ENCODE assay signal across 7 mouse cellular contexts in genomic region chr19:6016532-6016931, GRCm38 (mm10). TPM values are rescaled to one million over a fixed set of nuclear protein-coding genes. Genes with fewer than 3 reads are reported as not detected.
DNase-seq lines count a peak whose midpoint lies in the region; ATAC-seq and TF ChIP-seq lines count a peak whose summit lies in the region.

No protein-coding gene starts in this region.

- ATAC-seq in G1E (ENCODE audit: extremely low read depth, insufficient number of reproducible peaks, low FRiP score, poor library complexity, severe bottlenecking), result no peak
- no peak for ATAC-seq in midbrain, postnatal 0 days (ENCODE audit: low FRiP score)
- ATAC-seq in erythroid progenitor cell, adult 5-6 weeks (replicated peaks; ENCODE audit: low FRiP score, poor library complexity, severe bottlenecking), result no peak

- peak overlapping the region; percentile 88; the same call in 1 of the 2 replicates for H3K4me2 ChIP-seq in midbrain, postnatal 0 days (ENCODE audit: low read depth, low read length, poor library complexity, severe bottlenecking)

- peaks cover 32% of the 10 kb centered on the region for H3K36me3 ChIP-seq in G1E (replicated peaks)
- H3K36me3 ChIP-seq in midbrain, postnatal 0 days (ENCODE audit: insufficient read depth, low read length), result no peaks in the 10 kb centered on the region

- no peaks in the 10 kb centered on the region for H3K27me3 ChIP-seq in G1E (ENCODE audit: insufficient read depth, low read length)
- peaks cover 5% of the 10 kb centered on the region; the same call in 1 of the 2 replicates for H3K27me3 ChIP-seq in midbrain, postnatal 0 days (ENCODE audit: insufficient read depth, low read length)

- TF ChIP-seq CTCF in G1E (IDR thresholded peaks at IDR 0.05; ENCODE audit: low read depth, low read length), result no peak; the same call in 1 of the 2 replicates
- TF ChIP-seq CTCF in midbrain, postnatal 0 days (IDR thresholded peaks at IDR 0.05), result peak; percentile 55

- WGBS in midbrain, postnatal 0 days, result 51% methylated on average over 7 of the region's 7 CpGs

- peak overlapping the region; percentile 83 for H3K4me3 ChIP-seq in G1E (ENCODE audit: low read depth, low read length)
- no peak overlapping the region for H3K4me3 ChIP-seq in midbrain, postnatal 0 days (ENCODE audit: low read depth, low read length)

- no peak overlapping the region for H3K27ac ChIP-seq in midbrain, postnatal 0 days (ENCODE audit: low read depth, low read length)

- H3K9ac ChIP-seq in midbrain, postnatal 0 days (replicated peaks; ENCODE audit: low read length, poor library complexity, severe bottlenecking), result no peak overlapping the region

- H3K4me1 ChIP-seq in G1E (ENCODE audit: insufficient read depth, low read depth, low read length), result peaks cover 83% of the 10 kb centered on the region
- 0 out of 2 replicates have a peak, but pooled peaks cover 7% of the 10 kb centered on the region for H3K4me1 ChIP-seq in midbrain, postnatal 0 days (ENCODE audit: insufficient read depth, low read length)

- DNase-seq in layer of hippocampus, adult 9-11 months, result peak; percentile 15
- no peak for DNase-seq in layer of hippocampus, postnatal 25 days (ENCODE audit: extremely low spot score in 1 of 2, low spot score in 1 of 2)
- DNase-seq in G1E (ENCODE audit: low spot score), result peak; percentile 14
- peak; percentile 38 for DNase-seq in embryo, embryonic 11 days
- peak; percentile 49 for DNase-seq in midbrain, postnatal 0 days (ENCODE audit: low spot score)
- no peak for DNase-seq in left cerebral cortex, adult 8-10 months (ENCODE audit: low spot score in 2 of 2)

- no peaks in the 10 kb centered on the region for H3K9me3 ChIP-seq in G1E (replicated peaks)
- no peaks in the 10 kb centered on the region for H3K9me3 ChIP-seq in midbrain, postnatal 0 days (ENCODE audit: low read length)

RNA-seq across cellular contexts. Expression of gene Capn1, which starts 0.8 kb away (rescaled TPM):
- 10 to 100 TPM; 20.5 to 21.9 TPM for total RNA-seq in layer of hippocampus, postnatal 25 days (2021)
- total RNA-seq in G1E (2014; fragmentation: Nextera tagmentation), result 38.5 and 40.9 TPM in 2 replicates
- total RNA-seq in G1E (2017), result 55.5 and 56.5 TPM in 2 replicates
- polyA plus RNA-seq in G1E (2012), result 140 and 168 TPM in 2 replicates
- total RNA-seq in midbrain, postnatal 0 days (2014; rRNA removed), result 7.9 and 13.2 TPM in 2 replicates
- polyA plus RNA-seq in midbrain, postnatal 0 days (2015; fragmentation: Nextera tagmentation; extraction: Ambion mirVana), result 3.3 and 3.9 TPM in 2 replicates
- 38.1 and 49.7 TPM in 2 replicates for total RNA-seq in erythroid progenitor cell, adult 5-6 weeks (2015; ENCODE audit: low replicate concordance)
- 63.8 and 64.3 TPM in 2 replicates for total RNA-seq in erythroid progenitor cell, adult 5-6 weeks (2017; ENCODE audit: low replicate concordance)
- total RNA-seq in left cerebral cortex, adult 8-10 months (2022), result 10 to 100 TPM; 25.6 to 31.5 (median 28.0) TPM

RNA-seq across cellular contexts. Expression of gene Syvn1, which starts 29.8 kb away (rescaled TPM):
- total RNA-seq in layer of hippocampus, postnatal 25 days (2021), result 10 to 100 TPM; 41.8 to 45.7 TPM
- total RNA-seq in G1E (2014; fragmentation: Nextera tagmentation), result 27.0 and 39.7 TPM in 2 replicates
- total RNA-seq in G1E (2017), result 4.8 and 5.9 TPM in 2 replicates
- polyA plus RNA-seq in G1E (2012), result 78.2 and 84.1 TPM in 2 replicates
- 27.8 and 36.3 TPM in 2 replicates for total RNA-seq in midbrain, postnatal 0 days (2014; rRNA removed)
- 34.6 and 34.8 TPM in 2 replicates for polyA plus RNA-seq in midbrain, postnatal 0 days (2015; fragmentation: Nextera tagmentation; extraction: Ambion mirVana)
- total RNA-seq in erythroid progenitor cell, adult 5-6 weeks (2015; ENCODE audit: low replicate concordance), result 29.3 and 45.8 TPM in 2 replicates
- total RNA-seq in erythroid progenitor cell, adult 5-6 weeks (2017; ENCODE audit: low replicate concordance), result 16.8 and 20.8 TPM in 2 replicates
- total RNA-seq in left cerebral cortex, adult 8-10 months (2022), result 10 to 100 TPM; 35.7 to 40.3 (median 37.6) TPM

RNA-seq across cellular contexts. Expression of gene Slc22a20, which starts 30.6 kb away (rescaled TPM):
- total RNA-seq in layer of hippocampus, postnatal 25 days (2021), result not detected
- not detected in 2 replicates for total RNA-seq in G1E (2014; fragmentation: Nextera tagmentation)
- not detected in 2 replicates for total RNA-seq in G1E (2017)
- not detected in 2 replicates for polyA plus RNA-seq in G1E (2012)
- not detected in 2 replicates for total RNA-seq in midbrain, postnatal 0 days (2014; rRNA removed)
- polyA plus RNA-seq in midbrain, postnatal 0 days (2015; fragmentation: Nextera tagmentation; extraction: Ambion mirVana), result not detected in 2 replicates
- not detected in 2 replicates for total RNA-seq in erythroid progenitor cell, adult 5-6 weeks (2015; ENCODE audit: low replicate concordance)
- total RNA-seq in erythroid progenitor cell, adult 5-6 weeks (2017; ENCODE audit: low replicate concordance), result not detected in 2 replicates
- not detected for total RNA-seq in left cerebral cortex, adult 8-10 months (2022)

RNA-seq across cellular contexts. Expression of gene Mrpl49, which starts 41.1 kb away (rescaled TPM):
- total RNA-seq in layer of hippocampus, postnatal 25 days (2021), result 10 to 100 TPM; 43.1 to 47.4 TPM
- total RNA-seq in G1E (2014; fragmentation: Nextera tagmentation) (46.6 and 51.6 TPM in 2 replicates), G1E (2017) (46.9 and 52.4 TPM in 2 replicates)
- polyA plus RNA-seq in G1E (2012), result 41.8 and 46.8 TPM in 2 replicates
- 34.7 and 37.3 TPM in 2 replicates for total RNA-seq in midbrain, postnatal 0 days (2014; rRNA removed)
- 50.0 and 55.8 TPM in 2 replicates for polyA plus RNA-seq in midbrain, postnatal 0 days (2015; fragmentation: Nextera tagmentation; extraction: Ambion mirVana)
- 27.2 and 31.4 TPM in 2 replicates for total RNA-seq in erythroid progenitor cell, adult 5-6 weeks (2015; ENCODE audit: low replicate concordance)
- total RNA-seq in erythroid progenitor cell, adult 5-6 weeks (2017; ENCODE audit: low replicate concordance), result 13.0 and 40.8 TPM in 2 replicates
- total RNA-seq in left cerebral cortex, adult 8-10 months (2022), result 10 to 100 TPM; 42.7 to 55.2 (median 44.9) TPM

RNA-seq across cellular contexts. Expression of gene Fau, which starts 41.1 kb away (rescaled TPM):
- 100 to 1,000 TPM; 588 to 687 TPM for total RNA-seq in layer of hippocampus, postnatal 25 days (2021)
- total RNA-seq in G1E (2014; fragmentation: Nextera tagmentation) (3,086 and 3,502 TPM in 2 replicates), G1E (2017) (2,639 and 2,986 TPM in 2 replicates)
- 5,636 and 5,712 TPM in 2 replicates for polyA plus RNA-seq in G1E (2012)
- 494 and 628 TPM in 2 replicates for total RNA-seq in midbrain, postnatal 0 days (2014; rRNA removed)
- polyA plus RNA-seq in midbrain, postnatal 0 days (2015; fragmentation: Nextera tagmentation; extraction: Ambion mirVana), result 587 and 625 TPM in 2 replicates
- total RNA-seq in erythroid progenitor cell, adult 5-6 weeks (2015; ENCODE audit: low replicate concordance), result 666 and 864 TPM in 2 replicates
- total RNA-seq in erythroid progenitor cell, adult 5-6 weeks (2017; ENCODE audit: low replicate concordance), result 450 and 703 TPM in 2 replicates
- 100 to 1,000 TPM; 737 to 869 (median 805) TPM for total RNA-seq in left cerebral cortex, adult 8-10 months (2022)

Comparison
In these comparisons a context has a peak if more than half of its experiments do, and no peak if none do; other contexts are left out.
1. DNase-seq: peak in layer of hippocampus, adult 9-11 months (single experiment), G1E (single experiment), embryo, embryonic 11 days (single experiment) and midbrain, postnatal 0 days (single experiment); none in layer of hippocampus, postnatal 25 days (0 of 2) and left cerebral cortex, adult 8-10 months (0 of 2).